Mouse (Mus musculus) embryonic fibroblast, embryonic 13.5 days (primary cell): ENCODE results near the gene Mib2.

Source experiments
- CTCF ChIP-seq: IDR thresholded peaks from 2 replicates; pipeline ENCODE4 v1.5.1; 2011; ENCODE audit warnings: mild to moderate bottlenecking, control low read depth, low read length, moderate library complexity, borderline replicate concordance; ENCODE audit not compliant: insufficient read depth
- POLR2A ChIP-seq: IDR thresholded peaks from 2 replicates; pipeline ENCODE4 v1.6.1; 2011; ENCODE audit warnings: low read depth, mild to moderate bottlenecking, control low read depth, low read length, moderate library complexity

DNA sequence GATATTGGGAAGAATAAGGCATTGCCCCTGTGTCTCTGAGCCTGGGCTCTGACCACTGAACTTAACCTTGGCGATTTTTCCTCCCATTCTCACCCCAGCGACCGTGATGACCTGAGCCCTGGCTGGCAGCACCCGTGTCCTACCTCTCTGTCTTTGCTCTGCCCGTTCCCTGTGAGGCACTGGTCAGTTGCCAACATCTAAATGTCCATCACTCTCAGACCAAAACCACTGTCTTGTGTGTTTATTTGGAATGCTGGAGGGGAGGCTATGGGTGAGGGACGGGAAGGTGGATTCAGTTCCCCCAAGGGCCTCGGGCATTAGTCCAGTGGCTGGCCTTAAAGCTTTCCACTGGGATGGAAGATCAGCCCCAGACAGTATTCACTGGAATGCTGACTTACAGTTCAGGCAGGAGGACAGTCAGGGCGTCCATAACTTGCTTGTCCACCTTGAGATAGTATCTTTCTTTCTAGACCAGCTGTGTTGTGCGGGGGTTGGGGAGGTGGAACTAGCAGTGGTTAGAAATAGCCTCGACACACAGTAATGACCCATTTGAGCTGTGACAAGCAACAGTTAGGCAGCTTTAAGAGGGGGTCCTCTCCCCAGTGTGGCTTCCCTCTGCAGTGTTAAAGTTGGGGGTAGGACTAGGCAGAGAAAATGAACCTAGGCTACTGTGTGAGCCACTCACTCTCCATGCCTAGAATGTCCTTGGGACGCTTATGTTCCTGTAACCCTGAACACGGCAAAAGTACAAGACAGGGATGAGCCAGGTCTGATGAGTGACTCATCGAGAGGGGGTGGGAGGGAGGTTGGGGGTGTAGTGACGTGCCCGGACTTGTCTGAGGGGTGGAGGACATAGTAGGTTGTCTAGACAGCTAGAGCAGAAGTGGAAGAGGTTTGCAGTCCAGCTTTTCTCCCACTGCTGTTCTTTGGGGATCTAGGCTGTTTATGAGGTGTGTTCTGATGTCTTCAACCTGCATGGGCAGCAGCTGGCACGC lies 27.6 kb upstream of the Mib2 start:
- TF ChIP-seq CTCF (no peak), POLR2A (peak; percentile 49; the same call in 1 of the 2 replicates)
